Mouse (Mus musculus): Measurements from ENCODE around the gene Pax3.

The Pax3 gene

DNA sequence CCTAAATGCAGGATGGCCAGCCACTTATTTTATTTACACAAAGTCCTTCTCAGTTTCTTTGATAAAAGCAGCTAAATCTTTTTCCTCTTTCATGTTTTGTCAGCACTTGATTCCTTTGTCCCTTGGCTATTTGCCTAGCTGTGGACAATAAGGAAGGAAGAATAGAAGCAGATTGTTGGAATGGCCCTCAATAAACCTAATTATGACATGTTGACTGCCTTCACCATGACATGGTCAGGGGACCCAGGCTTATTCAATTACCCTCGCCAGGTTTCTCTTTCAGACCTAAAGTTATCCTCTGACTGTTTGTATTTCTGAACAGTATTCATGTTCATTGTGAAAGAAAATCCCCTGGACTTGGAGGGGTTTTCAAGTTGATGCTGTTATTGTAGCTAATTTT, 25.3 kb downstream of the Pax3 start:
- DNase-seq, result no peak

DNA sequence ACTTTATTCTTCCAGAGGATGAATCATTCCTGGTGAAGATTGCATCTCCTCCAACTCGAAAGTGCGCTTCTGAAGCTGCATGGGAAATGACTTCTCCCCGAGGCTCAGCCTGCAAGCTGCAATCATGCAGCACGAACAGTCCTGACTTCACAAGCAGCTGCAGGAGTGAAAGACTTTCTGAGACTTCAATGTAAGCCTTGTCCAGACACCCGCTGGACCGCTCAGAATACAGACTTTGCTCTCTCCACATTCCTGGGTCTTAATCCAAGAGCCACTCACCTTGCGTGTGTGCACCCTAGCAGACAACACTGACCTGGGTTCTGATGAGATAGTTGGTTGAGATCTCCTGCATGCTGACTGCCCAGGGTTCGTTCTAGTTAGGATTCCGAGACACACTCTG, 26.2 kb downstream of the Pax3 start:
- DNase-seq, result no peak

DNA sequence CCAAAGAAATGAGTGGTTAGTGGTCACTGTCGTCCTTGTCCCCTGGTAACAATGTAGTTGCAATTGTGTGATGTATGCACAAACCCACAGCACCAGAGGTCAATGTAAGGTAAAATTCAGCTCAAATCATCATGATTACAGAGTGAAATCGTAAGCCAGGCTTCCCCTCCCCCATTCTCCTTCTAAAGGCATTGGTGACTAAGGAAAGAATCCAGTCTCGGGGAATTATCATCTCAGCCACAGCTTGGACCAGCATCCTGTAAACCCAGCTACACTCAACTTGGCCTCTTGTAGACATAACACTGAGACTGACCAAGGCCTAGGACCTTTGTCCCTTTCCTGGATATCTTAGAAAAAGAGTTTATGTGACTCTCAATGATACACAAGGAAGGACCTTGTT, 28.1 kb downstream of the Pax3 start:
- DNase-seq, result no peak

DNA sequence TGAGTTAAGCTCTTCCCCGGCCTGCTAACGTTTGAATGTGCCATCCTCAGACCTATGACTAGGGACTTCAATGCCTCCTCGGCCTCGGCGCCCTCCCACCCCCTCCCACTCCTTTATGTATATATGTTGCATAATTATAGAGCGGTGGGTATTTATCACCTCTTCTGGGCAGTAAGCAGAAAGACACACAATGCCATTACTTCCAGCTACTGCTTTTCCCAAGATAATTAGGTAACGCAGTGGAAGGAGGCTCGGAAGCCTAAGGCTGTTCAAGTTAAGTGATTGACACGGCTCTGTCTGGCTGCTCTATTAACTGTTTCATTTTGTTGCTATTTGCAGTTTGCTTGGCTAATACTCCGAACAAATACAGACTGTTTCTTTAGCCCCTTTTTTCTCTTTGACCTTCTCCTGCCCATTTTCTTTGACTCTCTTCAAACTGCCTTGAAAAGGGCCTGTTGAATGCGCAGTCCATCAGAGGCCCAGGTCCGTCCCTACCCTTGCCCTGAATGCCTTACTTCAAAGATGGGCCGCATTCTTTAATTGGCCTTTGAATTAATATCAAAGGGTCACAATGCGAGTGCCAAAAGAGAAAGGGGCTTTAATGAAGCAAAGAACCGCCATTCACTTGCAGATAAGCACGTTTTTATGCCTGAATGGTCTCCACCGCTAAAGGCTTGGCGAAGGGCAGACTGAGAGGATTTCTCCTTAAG, 29.2 kb downstream of the Pax3 start:
- DNase-seq, result no peak

DNA sequence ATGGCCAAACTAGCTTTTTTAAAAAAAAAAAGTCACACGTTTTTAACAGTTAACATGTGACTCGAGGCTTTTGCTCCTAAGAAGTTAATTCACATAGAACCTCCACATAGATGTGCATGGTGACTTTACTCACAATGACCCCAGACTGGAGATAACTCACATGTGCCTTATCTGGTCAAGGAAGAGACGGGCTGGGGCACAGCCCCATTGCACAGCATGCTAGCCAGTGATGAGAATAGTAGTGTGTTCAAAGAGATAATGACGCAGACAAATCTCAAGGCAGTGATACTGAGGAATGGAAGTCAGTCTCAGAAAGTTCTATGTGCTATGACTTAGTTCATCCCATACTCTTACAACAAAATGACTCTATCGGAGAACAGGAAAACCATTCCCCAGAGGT, 35.2 kb downstream of the Pax3 start:
- DNase-seq, result no peak

DNA sequence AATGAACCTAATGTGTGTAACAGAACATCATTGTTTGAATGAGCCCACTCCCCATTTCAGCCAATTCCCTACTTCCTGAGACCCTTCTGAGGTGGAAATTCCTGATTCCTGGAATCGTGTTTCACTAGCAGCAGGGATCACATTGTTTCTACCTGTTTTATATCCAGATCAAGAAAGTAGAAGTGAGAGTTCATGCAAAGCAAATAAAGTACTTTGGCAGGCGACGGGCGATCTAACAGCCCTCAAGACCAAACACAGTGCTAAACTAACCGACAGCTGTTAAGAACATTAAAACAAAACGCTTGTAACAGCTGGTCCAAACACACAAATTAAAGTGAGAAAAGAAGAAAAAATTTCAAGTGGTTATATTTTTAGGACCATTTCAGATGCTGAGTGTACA, 39.0 kb downstream of the Pax3 start:
- no peak for DNase-seq

DNA sequence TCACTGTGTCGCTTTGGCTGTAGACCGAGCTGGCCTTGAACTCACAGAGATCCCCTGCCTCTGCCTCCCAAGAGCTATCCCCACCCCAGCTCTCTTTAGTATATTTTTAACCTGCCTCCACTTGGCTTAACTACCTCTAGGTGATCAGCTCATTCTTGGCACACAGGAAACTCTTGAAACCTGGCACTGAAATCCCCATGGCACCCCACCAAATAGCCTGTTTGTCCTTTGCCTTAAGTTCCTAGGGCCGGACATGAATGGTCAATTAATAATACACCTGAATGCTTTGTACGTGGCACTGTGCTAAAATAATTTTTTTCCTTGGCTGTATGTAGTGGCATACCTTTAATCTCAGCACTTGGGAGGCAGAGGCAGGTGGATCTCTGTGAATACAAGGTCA, 41.1 kb downstream of the Pax3 start:
- no peak for DNase-seq

DNA sequence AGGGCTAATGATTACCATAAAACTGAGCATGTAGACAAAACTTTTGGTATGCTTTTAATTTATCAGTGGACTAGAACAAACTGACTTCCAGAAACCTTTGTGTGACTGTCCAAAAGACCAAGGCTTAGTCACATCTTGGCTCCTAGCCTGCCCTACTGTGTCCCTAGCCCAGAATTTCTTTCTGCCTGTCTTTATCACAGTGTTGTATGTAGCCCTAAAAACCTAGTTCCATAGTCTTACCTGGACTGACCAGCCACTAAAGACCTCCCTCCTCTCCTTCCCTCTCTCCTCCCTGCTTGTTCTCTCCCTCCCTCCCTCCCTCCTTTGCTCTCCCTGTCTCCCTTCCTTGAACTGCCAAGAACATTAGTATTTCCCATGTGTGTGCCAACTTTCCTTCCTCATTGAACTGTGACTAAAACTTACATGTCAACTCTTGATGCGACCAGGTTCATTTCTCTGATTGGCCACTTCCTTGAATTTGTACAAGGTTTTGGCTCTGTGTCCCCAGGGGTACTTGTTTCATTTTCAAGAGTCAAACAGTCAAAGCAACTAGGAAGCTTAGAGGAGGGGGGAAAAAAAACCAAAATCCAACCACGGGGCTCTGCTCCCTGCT, 48.8 kb downstream of the Pax3 start:
- no peak for DNase-seq

DNA sequence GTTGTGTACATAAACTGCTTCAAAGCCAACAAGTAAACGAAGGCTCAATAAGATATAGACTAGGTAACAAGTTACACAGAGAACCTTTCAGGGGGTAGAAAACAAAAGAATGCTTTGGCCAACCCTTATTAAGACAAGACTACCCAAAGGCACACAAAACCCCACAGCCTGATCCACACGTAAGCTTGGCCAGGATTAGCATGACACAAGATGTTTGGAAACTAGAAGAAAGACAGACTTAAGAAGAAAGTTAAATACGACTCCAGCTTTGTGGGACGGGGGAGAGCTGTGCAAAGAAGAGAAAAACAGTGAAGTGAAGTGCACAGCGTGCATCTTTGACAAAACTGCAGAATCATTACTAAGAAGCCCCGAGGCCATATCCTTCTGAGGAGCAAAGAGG, 53.5 kb downstream of the Pax3 start:
- no peak for DNase-seq

DNA sequence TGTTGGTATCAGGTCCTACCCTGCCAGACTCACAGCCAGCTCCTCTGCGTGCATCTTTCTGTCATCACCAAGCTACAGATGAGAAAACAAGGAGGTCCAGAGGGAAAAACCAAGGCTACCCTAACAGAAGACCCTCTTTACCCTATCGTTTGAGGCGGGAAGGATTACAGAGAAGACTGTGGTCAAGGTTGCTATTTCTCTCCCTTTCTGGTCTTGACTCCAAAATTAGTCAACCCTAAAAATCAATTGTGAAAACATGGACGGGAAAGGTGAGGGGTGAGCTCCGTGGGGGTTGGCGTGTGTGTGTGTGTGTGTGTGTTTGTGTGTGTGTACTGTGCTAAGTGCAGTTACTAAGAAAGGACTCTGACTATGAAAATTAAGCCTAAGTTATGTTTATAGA, 54.0 kb downstream of the Pax3 start:
- DNase-seq, result no peak

DNA sequence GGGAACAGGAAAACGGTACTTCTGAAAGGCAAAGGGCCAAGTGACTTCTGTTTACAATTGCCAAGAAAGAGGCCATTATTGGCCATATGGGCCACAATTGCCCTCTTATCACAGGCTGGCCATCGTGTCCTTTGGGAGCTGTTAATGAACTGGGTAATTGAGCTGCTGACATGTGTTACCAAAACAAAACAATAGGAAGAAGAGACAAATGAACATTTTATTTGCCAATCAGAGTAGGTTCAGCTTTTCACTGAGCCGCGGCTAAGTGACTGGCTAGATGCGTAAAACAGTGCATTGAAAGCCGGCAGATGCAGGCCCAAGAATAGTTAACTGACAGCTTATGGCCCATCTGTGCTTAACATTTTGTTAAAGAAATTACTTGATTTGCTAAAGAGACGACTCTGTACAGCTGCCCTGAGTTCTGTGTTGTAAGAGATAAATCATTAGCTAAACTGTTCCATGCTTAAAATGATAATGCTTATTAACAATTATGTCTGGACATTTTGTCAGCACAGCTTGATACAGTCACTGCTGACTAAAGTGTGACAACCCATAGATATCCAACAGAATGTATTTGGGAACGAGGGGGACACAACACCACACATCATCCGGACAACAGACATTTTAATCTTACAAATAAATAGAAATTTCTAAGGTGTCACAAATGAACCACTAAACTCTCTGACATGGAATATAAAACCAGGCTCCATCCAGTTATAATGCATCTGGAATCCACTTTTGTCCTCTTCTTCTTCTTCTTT, 55.0 kb downstream of the Pax3 start:
- DNase-seq, result no peak

DNA sequence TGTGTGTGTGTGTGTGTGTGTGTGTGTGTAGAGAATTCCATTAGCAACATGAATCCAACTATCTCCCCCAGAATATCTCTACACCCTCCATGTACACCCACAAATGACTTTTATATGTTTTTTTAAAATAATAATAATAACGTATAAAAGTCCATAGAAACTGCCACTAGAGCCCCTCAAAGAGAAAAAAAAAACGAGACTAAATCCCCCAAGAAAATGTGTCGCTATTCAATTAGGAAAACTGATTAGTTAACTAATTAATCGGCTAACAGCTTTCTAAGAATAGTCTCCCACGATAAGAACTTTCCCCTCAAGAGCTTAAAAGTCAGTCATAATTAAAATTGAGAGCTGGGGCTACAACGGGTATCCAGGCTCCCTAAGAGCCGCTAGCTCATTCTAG, 55.6 kb downstream of the Pax3 start:
- no peak for DNase-seq

DNA sequence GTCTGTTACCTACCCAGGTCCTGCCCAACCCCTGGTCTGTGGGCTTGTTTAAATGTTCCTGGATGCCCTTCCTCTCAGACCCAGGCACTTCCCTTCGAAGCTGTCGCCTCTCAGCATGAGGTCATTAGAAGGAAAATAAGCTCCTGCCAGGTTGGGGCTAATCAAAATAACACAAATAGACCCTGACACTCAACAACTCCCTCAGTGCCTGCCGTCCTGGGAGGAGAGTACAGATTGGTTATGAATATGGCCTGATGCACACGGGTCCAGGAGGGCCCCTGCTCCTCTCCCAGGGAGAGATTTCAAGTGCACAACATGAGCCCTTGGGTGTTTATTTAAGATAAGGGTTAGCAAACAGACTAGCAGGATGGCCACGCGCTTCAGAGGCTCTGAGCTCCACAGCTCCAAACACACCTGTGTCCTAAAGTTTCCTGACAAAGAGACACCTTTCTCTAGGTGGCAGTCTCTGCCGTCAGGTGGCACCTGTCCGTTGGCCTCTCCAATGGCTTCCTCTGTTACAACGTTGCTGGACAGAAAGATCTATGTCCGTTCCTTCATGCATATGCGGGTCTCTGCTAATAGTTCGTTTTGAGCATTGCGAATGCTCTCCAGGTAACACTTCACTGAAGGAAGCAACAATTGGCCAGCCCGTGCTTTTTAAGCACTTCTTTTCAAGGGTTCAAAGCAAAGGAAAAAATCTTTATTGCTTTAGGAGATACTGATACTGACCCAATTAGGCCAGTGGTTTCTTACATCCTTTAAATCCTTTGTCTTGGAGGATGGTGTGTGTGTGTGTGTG, 56.2 kb downstream of the Pax3 start:
- no peak for DNase-seq

DNA sequence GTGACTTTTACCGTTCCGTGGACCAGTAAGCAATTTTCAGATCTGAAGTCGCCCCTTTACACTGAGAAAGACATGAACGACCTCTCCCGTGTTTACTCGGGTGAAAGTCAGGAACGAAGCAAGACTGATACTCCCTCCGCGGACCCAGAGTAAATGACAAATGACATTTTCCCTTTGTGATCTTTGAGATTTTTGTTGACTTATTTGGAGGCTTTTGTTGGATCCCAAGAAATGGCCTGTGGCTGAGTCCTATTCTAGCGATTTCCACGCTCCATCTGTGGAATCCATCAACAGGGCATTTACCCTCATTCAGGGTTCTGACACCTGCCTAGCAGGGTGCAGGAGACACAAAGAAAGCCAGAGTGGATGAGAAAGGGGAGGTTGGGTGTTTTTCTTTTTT, 57.6 kb downstream of the Pax3 start:
- DNase-seq, result no peak

DNA sequence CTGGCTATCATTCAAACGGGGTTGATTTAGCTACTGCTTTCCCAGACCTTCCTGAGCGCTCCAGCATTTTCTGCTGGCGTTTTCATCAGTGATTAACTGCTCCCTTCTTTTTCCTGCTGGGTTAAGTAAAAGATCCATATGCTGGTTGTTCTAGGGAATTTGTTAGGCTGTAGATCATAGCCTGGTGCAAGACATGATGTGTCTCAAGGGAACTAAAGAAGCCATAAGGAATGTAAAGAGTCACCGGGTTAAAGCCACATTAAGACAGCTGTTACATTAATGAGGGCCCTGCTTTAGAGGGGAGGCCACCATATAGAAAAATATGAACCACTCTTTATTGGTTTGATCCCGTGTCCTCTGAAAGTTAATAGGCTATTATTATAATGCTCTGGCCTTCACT, 67.7 kb downstream of the Pax3 start:
- no peak for DNase-seq

DNA sequence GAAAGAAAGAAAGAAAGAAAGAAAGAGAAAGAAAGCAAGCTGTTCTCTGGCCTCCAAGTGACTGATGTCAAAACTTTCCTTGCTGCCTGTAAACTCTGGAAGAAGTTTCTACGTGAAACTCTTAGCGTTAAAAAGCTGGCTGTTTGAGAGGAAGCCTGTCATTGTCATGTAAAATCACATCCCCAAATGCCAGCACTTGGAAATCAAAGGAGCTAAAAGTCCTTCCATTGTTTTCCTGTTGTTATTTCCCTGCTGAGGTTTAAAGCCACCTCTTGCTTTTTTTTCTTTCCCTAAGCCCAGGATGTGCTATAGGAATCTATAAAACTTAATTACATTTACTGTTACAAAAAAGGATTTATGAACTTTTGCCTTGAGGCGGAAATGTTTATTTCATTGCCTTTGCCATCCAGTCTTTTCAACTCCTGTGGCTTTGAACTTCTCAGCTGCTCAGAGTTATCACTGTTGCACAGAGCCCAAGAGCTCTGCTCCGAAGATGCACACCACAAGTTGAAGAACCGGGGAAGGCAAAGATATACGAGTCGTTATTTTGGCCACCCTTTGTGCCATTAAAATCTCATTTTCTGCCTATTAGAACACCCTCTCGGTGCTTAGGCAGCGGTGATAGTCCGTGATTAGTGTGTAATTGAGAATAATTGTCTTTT, 76.9 kb downstream of the Pax3 start:
- DNase-seq, result no peak

DNA sequence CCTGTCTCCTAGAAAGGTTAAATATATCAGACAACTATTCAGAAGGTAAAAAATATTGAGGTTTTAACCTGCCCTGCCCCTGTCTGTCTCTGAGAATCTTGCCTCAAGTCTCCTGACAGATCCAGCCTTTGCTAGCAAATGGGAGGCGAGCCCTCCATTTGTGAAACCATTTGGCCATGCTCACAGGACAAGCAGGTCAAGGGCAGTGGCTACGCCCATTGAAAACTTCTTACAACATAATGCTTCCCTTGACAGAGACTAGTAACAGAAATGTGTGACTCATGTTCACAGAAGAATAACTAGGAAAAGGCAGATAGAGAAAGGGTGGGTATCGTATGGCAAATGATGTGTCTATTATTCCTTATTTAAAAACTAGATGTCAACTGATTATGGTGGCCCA, 80.9 kb downstream of the Pax3 start:
- no peak for DNase-seq

DNA sequence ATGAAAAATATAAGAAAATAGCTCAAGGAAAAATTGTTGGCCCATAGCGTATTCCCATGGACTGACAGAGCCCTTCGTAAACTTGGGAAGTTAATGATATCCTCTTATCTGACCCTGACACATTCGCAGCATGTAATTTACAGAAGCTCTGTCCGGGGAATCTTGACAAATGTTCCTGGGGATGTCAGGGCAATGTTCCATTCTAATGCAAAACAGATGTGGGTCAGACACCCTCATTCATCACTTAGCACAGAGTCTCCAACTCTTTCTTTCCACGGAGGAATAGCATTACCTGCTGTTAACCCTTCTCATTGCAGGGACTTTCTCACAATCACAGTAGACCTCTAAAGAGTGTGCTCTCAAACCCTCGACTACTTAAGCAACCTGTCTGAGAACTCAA, 86.6 kb downstream of the Pax3 start:
- no peak for DNase-seq

DNA sequence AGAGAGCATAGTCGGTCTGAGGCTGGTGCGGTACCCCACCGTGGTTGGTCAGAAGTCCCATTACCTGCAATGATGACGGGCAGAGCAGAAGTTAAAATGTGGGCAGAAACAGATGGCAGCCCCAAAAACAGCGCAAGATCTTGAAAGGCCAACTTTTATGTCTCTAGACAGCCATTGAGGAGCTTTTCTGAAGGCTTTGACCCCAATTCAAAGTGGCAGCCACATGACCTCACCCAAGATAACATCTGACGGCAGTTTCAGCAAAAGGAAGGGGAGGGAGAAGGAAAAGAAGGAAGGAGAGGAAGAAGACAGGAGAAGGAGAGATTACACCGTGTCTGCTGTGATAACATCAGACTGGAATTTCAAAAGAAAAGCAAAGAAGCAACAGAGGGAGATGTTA, 93.4 kb downstream of the Pax3 start:
- DNase-seq, result no peak

DNA sequence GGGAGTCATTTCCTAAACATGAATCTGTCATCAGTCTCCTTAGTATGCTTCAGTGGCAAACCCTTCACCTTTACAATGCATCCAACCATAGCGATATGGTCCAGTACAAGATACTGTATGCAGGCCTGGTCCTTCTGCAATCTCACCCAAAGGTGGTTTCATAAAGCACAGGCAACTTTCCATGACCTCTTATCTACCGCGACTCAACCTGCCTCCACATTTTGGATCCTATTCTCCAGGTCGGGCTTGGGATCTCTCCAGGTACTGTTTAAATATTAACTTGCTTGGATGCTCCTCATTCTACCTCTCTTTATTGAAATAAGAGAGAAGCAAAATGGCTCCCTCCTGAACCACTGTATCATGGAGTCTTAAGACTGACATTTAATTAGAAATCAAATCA, 103.3 kb downstream of the Pax3 start:
- DNase-seq, result no peak

DNA sequence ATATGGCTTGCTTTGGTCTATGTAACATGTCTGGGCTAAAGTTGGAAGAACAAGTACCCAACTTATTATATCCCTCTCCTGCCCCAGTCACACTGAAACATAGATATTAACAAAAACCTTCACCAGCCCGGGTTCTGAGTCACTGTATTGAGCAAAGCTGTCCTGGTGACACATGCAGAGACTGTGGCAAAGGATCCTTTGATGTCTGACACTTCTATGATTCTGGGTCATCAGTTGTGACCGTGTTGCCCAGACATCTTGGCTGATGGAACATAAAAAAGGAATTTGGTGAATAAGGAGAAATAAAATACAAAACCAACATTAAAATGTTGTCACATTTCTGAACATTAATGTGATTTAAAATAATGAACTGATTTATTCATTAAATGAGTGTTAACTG, 108.3 kb downstream of the Pax3 start:
- no peak for DNase-seq

DNA sequence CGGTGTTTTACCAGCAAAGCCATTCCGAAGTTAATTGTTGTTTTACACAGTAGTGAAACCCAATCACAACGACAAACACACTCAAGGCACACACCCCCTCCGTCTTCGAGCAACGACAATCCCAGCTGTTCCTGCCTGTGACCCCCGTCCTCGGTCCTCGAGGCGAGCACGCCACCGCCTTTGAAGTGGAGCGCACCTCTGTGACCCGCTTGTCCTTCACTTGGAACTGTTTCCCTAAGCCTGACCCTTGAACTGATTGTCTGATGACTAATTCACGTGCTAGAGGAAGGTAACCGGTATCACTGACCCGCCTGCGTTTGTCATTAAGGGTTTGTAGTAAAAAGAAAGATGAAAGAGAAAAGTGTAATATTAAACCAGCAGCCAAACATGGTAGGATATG, 115.2 kb downstream of the Pax3 start:
- no peak for DNase-seq

DNA sequence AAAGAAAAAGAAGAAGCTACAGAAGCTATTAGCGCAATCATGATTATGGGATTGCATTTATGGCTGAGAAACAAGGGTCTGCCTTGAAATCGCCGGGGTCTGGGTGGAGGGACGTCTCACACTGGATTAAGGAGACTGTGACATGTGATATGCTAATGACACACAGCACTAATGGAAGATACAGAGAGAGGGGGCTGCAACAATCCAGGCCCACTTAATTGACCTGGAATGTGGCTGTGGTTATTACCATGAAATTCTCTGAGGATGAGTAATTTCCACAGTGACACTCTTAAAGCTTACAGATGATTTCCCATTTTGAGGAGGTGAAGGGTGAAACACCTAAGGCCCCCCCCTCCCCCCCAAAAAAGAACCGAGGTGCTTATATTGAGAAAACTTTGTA, 136.1 kb downstream of the Pax3 start:
- no peak for DNase-seq

Measured in right cerebral cortex, adult 18-20 months (tissue).